Mouse (Mus musculus): ENCODE measurements around the gene Tob2.

- TF ChIP-seq HCFC1 (IDR thresholded peaks at IDR 0.05; ENCODE audit: low read depth, low read length) (no peak), MAFK (IDR thresholded peaks at IDR 0.05; ENCODE audit: insufficient replicate concordance, low read length) (no peak), CTCF (conservative IDR thresholded peaks at IDR 0.05 in 1 of 2, IDR thresholded peaks at IDR 0.05 in 1 of 2; ENCODE audit: low read depth in 2 of 2, low read length in 2 of 2) (no peak), SMC3 (IDR thresholded peaks at IDR 0.05; ENCODE audit: low read depth, low read length) (no peak), SIN3A (IDR thresholded peaks at IDR 0.05; ENCODE audit: low read length) (no peak), MXI1 (IDR thresholded peaks at IDR 0.05; ENCODE audit: low read depth, low read length) (no peak), GABPA (IDR thresholded peaks at IDR 0.05; ENCODE audit: insufficient replicate concordance, low read depth, low read length) (no peak), POLR2A (IDR thresholded peaks at IDR 0.05; ENCODE audit: low read depth, low read length) (no peak), CHD2 (IDR thresholded peaks at IDR 0.05; ENCODE audit: low read length) (no peak), ZC3H11A (IDR thresholded peaks at IDR 0.05; ENCODE audit: low read depth, low read length) (no peak), CHD1 (IDR thresholded peaks at IDR 0.05; ENCODE audit: low read depth, low read length) (no peak), EP300 (IDR thresholded peaks at IDR 0.05; ENCODE audit: low read length) (no peak), USF1 (IDR thresholded peaks at IDR 0.05; ENCODE audit: low read depth, low read length) (no peak), POLR2AphosphoS2 (IDR thresholded peaks at IDR 0.05; ENCODE audit: low read depth, low read length) (no peak)
Observed at GRCm38 (mm10) chr15:81898751-81899150, 40.2 kb upstream of the Tob2 start.

All from CH12.LX (cell line).